Mouse (Mus musculus) intestine, embryonic 14.5 days (tissue): Measurements from ENCODE around the gene Arhgef11. TPM values are rescaled to one million over a fixed set of nuclear protein-coding genes. Genes with fewer than 3 reads are reported as not detected.

ENCODE experiments used
- ATAC-seq: fragments of 200-750 bp; cut with Nextera tagmentation; replicated peaks from 2 replicates; pipeline ENCODE4 v1.8.0; 2017; ENCODE audit warnings: low read depth, moderate number of reproducible peaks, moderate TSS enrichment, moderate library complexity; ENCODE audit not compliant: low FRiP score, low TSS enrichment
- DNase-seq: peaks from one replicate; pipeline ENCODE4 v3.0.0-alpha.2; 2018; ENCODE audit warnings: low spot score
- H3K27ac ChIP-seq: fragments of 300-500 bp; sonication (generic); 2 replicates; pipeline ENCODE4 v1.5.1; 2014; ENCODE audit warnings: low read depth, mild to moderate bottlenecking, control low read depth
- H3K27me3 ChIP-seq: fragments of 300-500 bp; sonication (generic); replicated peaks from 2 replicates; pipeline ENCODE4 v1.6.1; 2014; ENCODE audit warnings: low read length, control low read depth; ENCODE audit not compliant: control insufficient read depth, insufficient read depth
- H3K36me3 ChIP-seq: fragments of 300-500 bp; sonication (generic); 2 replicates; pipeline ENCODE4 v1.6.1; 2014; ENCODE audit warnings: low read length, control low read depth; ENCODE audit not compliant: control insufficient read depth, insufficient read depth
- H3K4me1 ChIP-seq: fragments of 300-500 bp; sonication (generic); replicated peaks from 2 replicates; pipeline ENCODE4 v1.6.1; 2014; ENCODE audit warnings: low read length, control low read depth, mixed read lengths; ENCODE audit not compliant: control insufficient read depth, insufficient read depth
- H3K4me2 ChIP-seq: fragments of 300-500 bp; sonication (generic); 2 replicates; pipeline ENCODE4 v1.6.1; 2014; ENCODE audit warnings: low read length
- H3K4me3 ChIP-seq: fragments of 300-500 bp; sonication (generic); 2 replicates; pipeline ENCODE4 v1.5.1; 2014; ENCODE audit warnings: low read depth, low read length, control low read depth, mixed read lengths
- H3K9ac ChIP-seq: fragments of 300-500 bp; sonication (generic); 2 replicates; pipeline ENCODE4 v1.6.1; 2014; ENCODE audit warnings: mild to moderate bottlenecking, low read length
- H3K9me3 ChIP-seq: fragments of 300-500 bp; sonication (generic); 2 replicates; pipeline ENCODE4 v1.6.1; 2016; ENCODE audit warnings: low read length, control low read depth; ENCODE audit not compliant: control insufficient read depth
- WGBS: fragments of 180-500 bp; shearing (Covaris S2); extraction: QIAGEN DNeasy Blood & Tissue Kit; methylation state at CpG from one replicate; pipeline ENCODE4 v1.1.7; 2014; 5-methylcytosine and 5-hydroxymethylcytosine counted together
- polyA plus RNA-seq: library from polyadenylated mRNA; unstranded; fragments of >200 nt; fragmentation: Nextera tagmentation; extraction: Ambion mirVana; gene quantifications from 2 replicates; pipeline ENCODE4 v1.2.1, GENCODE M21; 2014

Arhgef11 gene
- polyA plus RNA-seq, 1 experiment from 2014 or later = 18.9 TPM

DNA sequence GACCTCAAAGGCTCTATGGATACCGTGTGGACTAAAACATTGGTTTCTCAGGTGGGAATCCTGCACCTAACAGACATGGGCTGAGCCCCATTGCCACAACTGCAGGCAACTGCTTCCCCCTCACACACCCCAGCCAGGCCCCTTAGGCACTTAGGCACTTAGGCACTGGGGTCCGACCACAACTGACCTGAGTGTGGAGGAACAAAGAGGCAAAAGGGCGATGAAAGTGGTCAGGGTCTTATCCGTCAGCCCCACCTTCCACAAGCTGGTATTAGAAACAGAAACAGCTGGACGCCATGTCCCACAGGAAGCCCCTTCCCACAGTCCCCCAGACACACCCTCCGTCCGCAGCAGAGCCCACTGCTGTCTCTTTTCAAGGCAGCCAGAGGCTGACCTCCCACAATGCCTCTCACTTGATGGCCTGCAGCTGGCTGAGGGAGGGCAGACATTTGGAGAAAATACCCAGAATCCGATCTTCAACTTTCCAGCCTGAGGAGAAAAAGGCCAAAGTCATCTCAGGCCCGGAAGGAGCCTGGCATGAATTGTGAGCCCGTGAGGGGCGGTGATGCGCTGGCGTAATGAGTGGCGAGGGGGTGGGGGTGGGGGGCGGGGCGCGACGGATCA is 127.8 kb downstream of the Arhgef11 start:
- WGBS = 20% methylated on average over 18 of the region's 18 CpGs
- Histone ChIP-seq H3K9me3 (no peaks in the 10 kb centered on the region), H3K27ac (peak overlapping the region; percentile 85), H3K36me3 (peaks cover 9% of the 10 kb centered on the region; the same call in 1 of the 2 replicates), H3K9ac (peak overlapping the region; percentile 20; the same call in 1 of the 2 replicates), H3K4me1 (peaks cover 20% of the 10 kb centered on the region), H3K27me3 (no peaks in the 10 kb centered on the region), H3K4me3 (peak overlapping the region; percentile 10; the same call in 1 of the 2 replicates), H3K4me2 (peak overlapping the region; percentile 41)
- DNase-seq (peak; percentile 69), ATAC-seq (peak; percentile 70; the same call in 1 of the 2 replicates)

GRCm38 (mm10) chr3:87748431-87748830 is 131.1 kb downstream of the Arhgef11 start, which contains the start of gene Lrrc71:
Lrrc71 (minus strand) TSS chr3:87748625.
- ATAC-seq = no peak
- 49% methylated on average over 13 of the region's 13 CpGs for WGBS

DNA sequence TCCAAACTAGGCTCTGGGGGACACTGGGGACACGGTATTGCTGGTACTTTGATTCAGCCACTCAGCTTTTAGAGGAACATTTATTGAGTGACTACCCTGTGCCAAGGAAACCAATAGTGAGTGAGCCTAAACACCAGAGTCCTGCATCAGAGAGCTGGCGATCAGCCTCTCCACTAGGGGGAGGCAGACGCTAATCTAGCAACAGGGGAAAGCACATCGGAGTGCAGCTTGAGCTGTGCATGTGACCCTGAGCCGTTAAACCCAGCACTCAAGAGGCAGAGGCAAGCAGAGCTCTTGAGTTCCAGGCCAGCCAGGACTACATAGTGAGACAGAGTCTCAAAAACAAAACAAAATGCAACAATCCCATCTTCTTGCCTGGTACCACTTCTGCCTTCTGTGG is 131.7 kb downstream of the Arhgef11 start:
- Histone ChIP-seq H3K9me3 (no peaks in the 10 kb centered on the region), H3K4me1 (peaks cover 20% of the 10 kb centered on the region), H3K36me3 (peaks cover 36% of the 10 kb centered on the region), H3K4me3 (no peak overlapping the region), H3K4me2 (no peak overlapping the region), H3K9ac (no peak overlapping the region), H3K27ac (no peak overlapping the region), H3K27me3 (no peaks in the 10 kb centered on the region)
- no peak for DNase-seq
- WGBS = 26% methylated on average over 5 of the region's 5 CpGs
- ATAC-seq = no peak

More at GRCm38 (mm10) chr3:87748431-87748830, 131.1 kb downstream of the Arhgef11 start, which contains the start of gene Lrrc71:
- Histone ChIP-seq H3K27ac (no peak within 1 kb of the TSS), H3K4me2 (no peak within 1 kb of the TSS), H3K36me3 (peaks cover 30% of the 10 kb centered on the region), H3K9ac (no peak within 1 kb of the TSS), H3K9me3 (no peaks in the 10 kb centered on the region), H3K4me1 (peaks cover 20% of the 10 kb centered on the region), H3K27me3 (no peaks in the 10 kb centered on the region), H3K4me3 (no peak within 1 kb of the TSS)
- no peak for DNase-seq

GRCm38 (mm10) chr3:87749977-87750376 is 132.6 kb downstream of the Arhgef11 start:
- Histone ChIP-seq H3K4me1 (peaks cover 15% of the 10 kb centered on the region), H3K27me3 (no peaks in the 10 kb centered on the region), H3K36me3 (peaks cover 36% of the 10 kb centered on the region), H3K27ac (no peak overlapping the region), H3K4me2 (no peak overlapping the region), H3K4me3 (no peak overlapping the region), H3K9ac (no peak overlapping the region), H3K9me3 (no peaks in the 10 kb centered on the region)
- no peak for ATAC-seq
- 89% methylated on average over 12 of the region's 12 CpGs for WGBS
- no peak for DNase-seq

GRCm38 (mm10) chr3:87752567-87752966 is 135.2 kb downstream of the Arhgef11 start:
- Histone ChIP-seq H3K4me3 (no peak overlapping the region), H3K9ac (no peak overlapping the region), H3K27me3 (no peaks in the 10 kb centered on the region), H3K4me2 (no peak overlapping the region), H3K36me3 (peaks cover 40% of the 10 kb centered on the region), H3K27ac (no peak overlapping the region), H3K4me1 (0 out of 2 replicates have a peak, but pooled peaks cover 3% of the 10 kb centered on the region), H3K9me3 (no peaks in the 10 kb centered on the region)
- DNase-seq (no peak), ATAC-seq (no peak)
- 89% methylated on average over 3 of the region's 3 CpGs for WGBS

GRCm38 (mm10) chr3:87753829-87754228 is 136.5 kb downstream of the Arhgef11 start:
- ATAC-seq = no peak
- Histone ChIP-seq H3K9me3 (no peaks in the 10 kb centered on the region), H3K4me2 (no peak overlapping the region), H3K27ac (no peak overlapping the region), H3K27me3 (no peaks in the 10 kb centered on the region), H3K36me3 (peaks cover 38% of the 10 kb centered on the region), H3K9ac (no peak overlapping the region), H3K4me1 (peaks cover 3% of the 10 kb centered on the region; the same call in 1 of the 2 replicates), H3K4me3 (no peak overlapping the region)
- WGBS = 89% methylated on average over 13 of the region's 13 CpGs
- no peak for DNase-seq

DNA sequence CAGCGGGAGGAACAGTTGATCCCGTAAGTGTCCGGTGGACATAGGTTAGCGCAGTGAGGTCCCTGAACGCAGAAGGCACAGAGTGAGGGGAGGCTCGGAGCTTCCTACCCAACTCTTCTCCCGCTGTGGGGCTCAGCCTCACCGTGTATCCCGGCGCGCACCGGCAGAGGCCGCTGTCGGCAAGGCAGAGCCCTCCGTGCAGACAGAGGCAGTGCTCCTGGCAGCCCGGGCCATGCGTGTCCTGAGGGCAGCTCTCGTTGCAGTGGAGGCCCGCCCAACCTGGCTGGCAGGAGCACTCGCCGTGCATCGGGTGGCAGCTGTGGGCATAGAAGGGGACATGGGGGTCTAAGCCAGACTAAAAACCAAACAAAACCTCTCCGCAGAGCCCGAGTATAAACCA is 138.6 kb downstream of the Arhgef11 start:
- DNase-seq (peak; percentile 96), ATAC-seq (peak; percentile 80)
- Histone ChIP-seq H3K36me3 (peaks cover 31% of the 10 kb centered on the region), H3K9me3 (no peaks in the 10 kb centered on the region), H3K27me3 (no peaks in the 10 kb centered on the region), H3K4me1 (peaks cover 3% of the 10 kb centered on the region; the same call in 1 of the 2 replicates), H3K9ac (0 out of 2 replicates have a peak overlapping the region, but pooled peaks have one; percentile 20), H3K4me2 (peak overlapping the region; percentile 24), H3K27ac (no peak overlapping the region), H3K4me3 (no peak overlapping the region)
- 6% methylated on average over 24 of the region's 24 CpGs for WGBS

DNA sequence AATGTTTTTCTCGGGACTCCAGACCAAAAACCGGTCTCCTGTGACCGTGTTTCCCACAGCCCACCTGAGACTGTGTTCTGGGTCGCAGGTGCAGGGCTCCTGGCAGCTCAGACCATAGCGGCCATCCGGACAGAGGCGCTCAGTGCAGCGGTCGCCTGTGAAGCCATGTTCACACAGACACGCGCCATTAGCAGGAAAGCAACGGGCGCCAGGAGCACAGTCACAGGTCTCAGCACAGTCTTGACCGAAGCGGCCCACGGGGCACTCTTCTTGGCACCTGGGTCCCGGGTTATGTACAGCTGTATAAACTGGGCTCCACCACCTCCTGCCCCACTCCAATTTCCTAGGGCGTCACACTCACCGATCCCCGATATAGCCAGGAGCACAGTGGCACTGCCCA is 139.1 kb downstream of the Arhgef11 start:
- no peaks in the 10 kb centered on the region for H3K9me3 ChIP-seq
- no peak overlapping the region for H3K9ac ChIP-seq
- 0 out of 2 replicates have a peak, but pooled peaks have one; percentile 11 for ATAC-seq

DNA sequence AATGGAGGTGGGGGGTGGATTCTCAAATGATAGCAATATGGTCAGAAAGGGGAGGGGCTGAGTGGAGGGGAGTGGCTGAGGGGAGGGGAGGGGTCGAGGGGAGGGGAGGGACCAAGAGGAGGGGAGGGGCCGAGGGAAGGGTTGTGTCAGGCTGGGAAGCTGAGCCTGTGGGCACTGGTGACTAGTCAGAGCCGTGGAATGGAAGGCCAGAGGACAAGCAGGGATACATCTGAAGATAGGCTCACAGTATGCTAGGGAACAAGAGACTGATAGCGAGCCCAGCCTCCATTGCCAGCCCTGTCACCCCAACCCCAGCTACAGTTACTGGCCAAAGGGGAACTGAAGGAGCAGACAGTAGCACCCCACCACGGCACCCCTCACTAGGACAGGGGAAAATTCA is 141.3 kb downstream of the Arhgef11 start:
- Histone ChIP-seq H3K36me3 (peaks cover 12% of the 10 kb centered on the region), H3K4me2 (no peak overlapping the region), H3K4me3 (no peak overlapping the region), H3K4me1 (peaks cover 17% of the 10 kb centered on the region), H3K27me3 (no peaks in the 10 kb centered on the region), H3K27ac (no peak overlapping the region), H3K9me3 (no peaks in the 10 kb centered on the region), H3K9ac (no peak overlapping the region)
- ATAC-seq (no peak), DNase-seq (no peak)
- WGBS = 38% methylated on average over 5 of the region's 5 CpGs

More for the DNA sequence above, 139.1 kb downstream of the Arhgef11 start:
- Histone ChIP-seq H3K27me3 (no peaks in the 10 kb centered on the region), H3K4me1 (peaks cover 3% of the 10 kb centered on the region; the same call in 1 of the 2 replicates), H3K4me2 (no peak overlapping the region), H3K27ac (no peak overlapping the region), H3K36me3 (peaks cover 25% of the 10 kb centered on the region), H3K4me3 (no peak overlapping the region)
- no peak for DNase-seq
- WGBS = 55% methylated on average over 20 of the region's 20 CpGs
